9 mouse cellular contexts compared by ENCODE assay signal in the genomic region with DNA sequence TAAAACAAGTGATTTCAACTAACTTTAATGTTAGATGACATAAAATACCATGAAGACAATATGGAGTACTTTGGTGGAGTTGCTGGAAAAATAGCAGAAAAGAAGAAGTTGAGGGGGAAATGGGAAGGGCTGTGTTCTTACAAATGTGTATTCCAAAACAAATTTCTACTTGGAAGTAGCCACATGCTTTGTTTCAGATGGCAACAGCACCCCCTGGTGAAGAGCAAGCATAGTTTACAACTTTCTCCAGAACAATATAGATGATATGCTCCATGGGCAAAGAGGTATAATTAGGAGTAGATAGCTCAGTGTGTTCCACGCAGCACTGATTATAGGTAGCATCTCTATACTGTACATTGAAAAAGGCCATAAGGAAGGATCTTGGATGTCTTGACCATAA.
DNase-seq lines count a peak whose midpoint lies in the region; ATAC-seq and TF ChIP-seq lines count a peak whose summit lies in the region.
"Had no signal": no experiment of that assay in that cellular context is flagged by ENCODE, and none has a peak within 500 bp of the region (broad histone marks: within the 10 kb centered on the region; RNA-seq: fewer than 3 reads in every experiment).

No protein-coding gene starts in this region.

- H3K9ac ChIP-seq in heart, embryonic 12.5 days = no peak overlapping the region
- H3K9ac ChIP-seq: neural tube, embryonic 13.5 days had no signal

- peak; percentile 85 for TF ChIP-seq CTCF in layer of hippocampus, adult 2 months (conservative IDR thresholded peaks at IDR 0.05)

- peak; percentile 36 for DNase-seq in heart, adult 8-10 months (ENCODE audit: low spot score)
- peak; percentile 46 for DNase-seq in urinary bladder, postnatal 14 days (ENCODE audit: low spot score)
- no peak for DNase-seq in urinary bladder, adult 2 months (ENCODE audit: low spot score)
- DNase-seq in embryo, embryonic 11 days = peak; percentile 65
- DNase-seq in layer of hippocampus, adult 2 months (ENCODE audit: low spot score in 2 of 2) = peak; percentile 47 to 69
- peak; percentile 57 for DNase-seq in mesoderm, embryonic 11.5 days (ENCODE audit: low read depth, low spot score)

- H3K4me3 ChIP-seq in heart, embryonic 12.5 days = no peak overlapping the region
- H3K4me3 ChIP-seq in layer of hippocampus, adult 2 months = no peak overlapping the region
- H3K4me3 ChIP-seq: neural tube, embryonic 13.5 days had no signal

- no peaks in the 10 kb centered on the region for H3K36me3 ChIP-seq in heart, embryonic 12.5 days
- H3K36me3 ChIP-seq: neural tube, embryonic 13.5 days had no signal

- no peaks in the 10 kb centered on the region for H3K27me3 ChIP-seq in heart, embryonic 12.5 days (replicated peaks)
- H3K27me3 ChIP-seq: neural tube, embryonic 13.5 days had no signal

- 0 out of 2 replicates have a peak, but pooled peaks cover 2% of the 10 kb centered on the region for H3K9me3 ChIP-seq in heart, embryonic 12.5 days (replicated peaks)
- H3K9me3 ChIP-seq: neural tube, embryonic 13.5 days had no signal

- H3K4me1 ChIP-seq in heart, embryonic 12.5 days (replicated peaks) = no peaks in the 10 kb centered on the region
- H3K4me1 ChIP-seq: neural tube, embryonic 13.5 days had no signal

- no peak for ATAC-seq in heart, embryonic 12.5 days (ENCODE audit: insufficient number of reproducible peaks, low FRiP score)
- ATAC-seq in monocyte, adult 5-6 weeks (replicated peaks; ENCODE audit: insufficient number of reproducible peaks, low FRiP score, low TSS enrichment, poor library complexity, severe bottlenecking) = no peak

- no peak overlapping the region for H3K27ac ChIP-seq in heart, embryonic 12.5 days (ENCODE audit: poor library complexity, severe bottlenecking)
- H3K27ac ChIP-seq in layer of hippocampus, adult 2 months = no peak overlapping the region
- H3K27ac ChIP-seq: neural tube, embryonic 13.5 days had no signal

- 59% methylated on average over 1 of the region's 1 CpGs for WGBS in heart, embryonic 12.5 days

- H3K4me2 ChIP-seq in heart, embryonic 12.5 days = no peak overlapping the region
- H3K4me2 ChIP-seq: neural tube, embryonic 13.5 days had no signal
